Mouse (Mus musculus) ES-E14 (cell line): ENCODE measurements around the gene Cep152. TPM values are rescaled to one million over a fixed set of nuclear protein-coding genes. Genes with fewer than 3 reads are reported as not detected.

Experiments
- DNase-seq: peaks from one replicate; pipeline ENCODE4 v3.0.0-alpha.2; 2013; ENCODE audit warnings: low read depth, low spot score
- H3K27ac ChIP-seq: 2 replicates; pipeline ENCODE4 v1.5.1; 2012; ENCODE audit warnings: low read depth, mild to moderate bottlenecking, low read length, moderate library complexity, mixed read lengths; ENCODE audit not compliant: poor library complexity, insufficient read depth, severe bottlenecking
- H3K36me3 ChIP-seq: 2 replicates; pipeline ENCODE4 v1.6.1; 2012; ENCODE audit warnings: mild to moderate bottlenecking, low read length, moderate library complexity, mixed read lengths; ENCODE audit not compliant: control insufficient read depth, poor library complexity, insufficient read depth, severe bottlenecking
- H3K4me1 ChIP-seq, 2 experiments: fragments of 150-350 bp in 1 of 2; sonication (generic) in 1 of 2; 2 replicates each; pipeline ENCODE4 v1.6.1; 2012; ENCODE audit warnings: low read length in 2 of 2, mild to moderate bottlenecking in 1 of 2, mixed read lengths in 1 of 2; ENCODE audit not compliant: control insufficient read depth in 2 of 2, insufficient read depth in 2 of 2, poor library complexity in 1 of 2
- H3K4me3 ChIP-seq, 2 experiments: fragments of 150-350 bp in 1 of 2; sonication (generic) in 1 of 2; 2 replicates each; pipeline ENCODE4 v1.5.1; 2012; ENCODE audit warnings: low read length in 2 of 2, low read depth in 1 of 2, mild to moderate bottlenecking in 1 of 2, mixed read lengths in 1 of 2; ENCODE audit not compliant: insufficient read depth in 1 of 2, poor library complexity in 1 of 2, severe bottlenecking in 1 of 2
- H3K9ac ChIP-seq: 2 replicates; pipeline ENCODE4 v1.6.1; 2012; ENCODE audit warnings: low read depth, mild to moderate bottlenecking, low read length, mixed read lengths; ENCODE audit not compliant: poor library complexity, insufficient read depth, severe bottlenecking
- H3K9me3 ChIP-seq: fragments of 150-350 bp; sonication (generic); 2 replicates; pipeline ENCODE4 v1.6.1; 2012; ENCODE audit warnings: low read depth, mild to moderate bottlenecking, low read length; ENCODE audit not compliant: control insufficient read depth, insufficient read depth
- CHD2 ChIP-seq: IDR thresholded peaks from 2 replicates; pipeline ENCODE4 v1.6.1; 2014; ENCODE audit warnings: mild to moderate bottlenecking, low read depth, low read length, inconsistent platforms
- HCFC1 ChIP-seq: IDR thresholded peaks from 2 replicates; pipeline ENCODE4 v1.6.1; 2012; ENCODE audit warnings: low read length, inconsistent platforms, borderline replicate concordance; ENCODE audit not compliant: insufficient read depth
- MAFK ChIP-seq: IDR thresholded peaks from 2 replicates; pipeline ENCODE4 v1.6.1; 2014; ENCODE audit warnings: mild to moderate bottlenecking, low read depth, low read length, inconsistent platforms; ENCODE audit not compliant: insufficient read depth
- ZC3H11A ChIP-seq: IDR thresholded peaks from 2 replicates; pipeline ENCODE4 v1.6.1; 2012; ENCODE audit warnings: low read depth, mild to moderate bottlenecking, inconsistent platforms, low read length, borderline replicate concordance
- ZNF384 ChIP-seq: IDR thresholded peaks from 2 replicates; pipeline ENCODE4 v1.6.1; 2012; ENCODE audit warnings: low read depth, low read length, inconsistent platforms
- in situ Hi-C, 2 experiments: fragments of 600-800 bp; cut with MboI; formaldehyde crosslinking; loops; one replicate each; pipeline ENCODE4 v1.15.1; 2025; ENCODE audit warnings: low sequenced_read_pairs in 2 of 2, inconsistent platforms in 1 of 2; ENCODE audit not compliant: unreplicated experiment in 2 of 2
- total RNA-seq: library from RNA; depleted of rRNA; stranded (reverse); fragments of 300-350 nt; gene quantifications from 2 replicates; pipeline ENCODE4 v1.2.3, GENCODE M21; 2012

Gene Cep152
- total RNA-seq, 1 experiment = 12.5 TPM

DNA sequence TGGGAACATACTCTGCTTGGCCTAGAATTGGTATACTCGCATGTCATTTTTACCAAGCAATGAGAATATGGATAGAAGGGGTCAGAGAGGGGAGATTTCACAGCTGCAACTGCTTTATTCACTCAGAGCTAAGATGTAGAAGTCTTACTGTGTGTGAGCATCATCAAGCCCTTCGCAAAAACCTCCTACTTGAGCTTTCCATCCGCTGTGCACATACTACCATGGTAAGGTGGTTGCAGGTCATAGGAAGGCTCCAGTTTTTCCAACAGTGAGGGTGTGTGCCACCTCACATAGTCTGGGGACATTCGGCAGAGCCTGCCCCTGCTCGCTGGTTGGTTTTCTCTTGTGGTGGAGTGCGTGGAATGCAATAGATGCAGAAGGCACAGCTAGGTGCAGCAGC lies 64.9 kb downstream of the Cep152 start:
- no peak overlapping the region for H3K4me3 ChIP-seq
- no peak overlapping the region for H3K9ac ChIP-seq
- in situ Hi-C loops = no loop called here
- peaks cover 13% of the 10 kb centered on the region for H3K36me3 ChIP-seq
- no peak for TF ChIP-seq ZNF384
- no peak for TF ChIP-seq HCFC1
- no peak for TF ChIP-seq CHD2
- peaks cover 0 to 4% of the 10 kb centered on the region in 2 experiments; a peak in 1 of 4 replicates for H3K4me1 ChIP-seq
- DNase-seq = no peak
- no peaks in the 10 kb centered on the region for H3K9me3 ChIP-seq
- no peak overlapping the region for H3K27ac ChIP-seq

DNA sequence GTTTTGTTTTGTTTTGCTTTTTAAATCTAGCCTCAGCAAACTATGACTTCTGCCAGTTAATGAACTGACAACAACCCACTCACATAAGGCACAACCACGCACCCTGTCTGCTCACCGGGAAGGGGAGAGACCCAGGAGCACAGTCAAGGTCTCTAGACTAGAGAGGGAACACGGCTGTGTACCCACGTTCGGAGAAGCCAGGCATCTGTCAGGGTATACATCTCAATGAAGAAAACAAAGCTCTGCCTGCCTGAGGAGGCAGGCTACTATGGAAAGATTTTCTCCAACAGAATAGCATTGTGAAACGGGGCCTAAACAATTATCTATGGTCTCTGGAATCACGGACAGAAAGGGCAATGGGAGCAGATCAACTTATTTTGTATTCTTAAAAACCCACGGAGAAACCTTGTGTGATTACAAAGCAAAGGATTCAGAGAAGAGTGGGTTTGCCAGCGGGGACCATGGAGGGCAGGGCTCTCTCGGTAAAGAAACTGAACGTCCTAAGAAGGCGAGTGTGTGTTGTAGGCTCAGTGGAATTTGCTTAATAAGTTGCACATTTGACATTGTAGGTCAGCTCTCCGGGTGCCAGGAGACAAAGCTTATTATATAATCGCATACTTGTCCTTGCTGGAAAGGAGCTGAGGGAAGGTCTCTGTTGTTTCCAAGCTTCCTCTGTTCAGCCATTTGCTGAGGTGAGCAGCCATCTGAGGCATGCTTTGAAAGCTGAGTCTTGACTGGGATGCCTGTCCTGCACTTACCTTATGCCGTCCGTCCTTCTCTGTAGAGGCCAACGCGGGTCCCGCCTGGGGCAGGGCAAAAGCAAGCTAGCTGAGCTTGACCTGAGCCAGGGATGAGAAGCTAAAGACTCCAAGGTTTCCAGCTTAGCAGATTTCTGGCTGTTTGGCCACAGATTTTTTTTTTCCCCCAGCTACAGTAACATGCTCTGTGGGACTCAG lies 66.0 kb downstream of the Cep152 start:
- TF ChIP-seq ZNF384 (no peak), ZC3H11A (no peak), HCFC1 (no peak), CHD2 (no peak), MAFK (no peak)
- peaks cover 7% of the 10 kb centered on the region for H3K36me3 ChIP-seq
- H3K4me1 ChIP-seq = peaks cover 0 to 4% of the 10 kb centered on the region in 2 experiments; a peak in 1 of 4 replicates
- no peak overlapping the region for H3K4me3 ChIP-seq
- no peak for DNase-seq
- H3K9me3 ChIP-seq = no peaks in the 10 kb centered on the region
- in situ Hi-C loops = no loop called here
- H3K27ac ChIP-seq = no peak overlapping the region
- H3K9ac ChIP-seq = no peak overlapping the region

DNA sequence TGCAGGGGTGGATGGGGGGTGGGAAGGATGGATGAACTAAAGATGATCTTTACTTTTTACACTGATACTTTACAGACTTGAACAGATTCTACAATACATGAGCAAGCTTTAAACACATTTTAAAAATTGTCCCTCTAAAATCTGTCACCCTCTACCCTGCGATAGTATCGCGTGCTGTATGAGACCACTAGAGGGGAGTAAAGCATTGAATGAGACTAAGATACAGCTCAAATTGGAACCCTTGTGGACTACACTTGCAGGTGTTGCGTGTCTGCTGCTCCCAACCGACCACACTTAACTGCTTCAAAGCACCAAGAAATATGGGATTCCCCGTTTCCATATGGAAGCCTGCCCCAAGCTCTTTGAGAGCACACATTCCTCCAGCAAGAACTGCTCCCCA lies 69.1 kb downstream of the Cep152 start:
- in situ Hi-C loops = no loop called here

DNA sequence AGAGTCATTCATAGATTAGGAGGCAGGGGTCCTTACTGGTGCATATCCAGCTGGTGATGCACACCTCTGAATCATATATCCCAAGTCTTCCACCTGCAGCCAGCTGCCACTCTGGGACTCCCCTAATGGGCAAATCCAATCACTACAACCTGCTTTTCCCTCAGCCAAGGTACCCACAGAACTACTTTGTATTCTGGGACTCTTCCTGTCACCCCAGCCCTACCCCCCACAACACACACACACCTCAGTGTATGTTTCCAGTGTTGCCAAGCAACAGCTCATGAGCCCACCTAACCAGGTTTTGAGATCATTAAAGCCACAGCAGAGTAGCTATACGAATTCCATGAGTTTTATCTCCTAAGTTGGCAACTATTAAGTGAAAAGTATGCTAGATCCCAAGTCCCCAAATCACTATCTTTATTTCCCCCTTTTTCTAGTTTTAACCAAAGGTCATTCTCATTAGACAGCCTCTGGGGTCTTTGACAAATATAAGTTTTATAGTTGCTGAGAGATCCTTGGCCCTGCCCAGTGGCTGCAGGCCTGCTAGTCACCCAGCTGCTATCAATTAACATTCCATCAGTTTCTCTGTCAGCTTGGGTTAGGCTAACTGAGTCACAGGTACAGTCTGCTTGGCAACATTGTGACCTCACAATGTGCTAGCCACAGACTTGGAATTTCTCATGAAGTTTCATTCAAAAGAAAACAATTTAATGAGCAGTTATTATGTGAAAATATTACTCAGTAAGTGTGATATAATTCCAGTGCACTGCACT lies 75.9 kb downstream of the Cep152 start:
- H3K27ac ChIP-seq = no peak overlapping the region
- no peaks in the 10 kb centered on the region for H3K9me3 ChIP-seq
- TF ChIP-seq ZNF384 = no peak
- no peak for TF ChIP-seq HCFC1
- TF ChIP-seq MAFK = no peak
- no peak for TF ChIP-seq ZC3H11A
- TF ChIP-seq CHD2 = no peak
- no peak overlapping the region for H3K9ac ChIP-seq
- in situ Hi-C loops = no loop called here
- H3K36me3 ChIP-seq = no peaks in the 10 kb centered on the region
- DNase-seq = no peak
- no peak overlapping the region for H3K4me3 ChIP-seq
- no peaks in the 10 kb centered on the region for H3K4me1 ChIP-seq

More for the DNA sequence above, 69.1 kb downstream of the Cep152 start:
- Histone ChIP-seq H3K9ac (no peak overlapping the region), H3K4me1 (peaks cover 0 to 4% of the 10 kb centered on the region in 2 experiments; a peak in 1 of 4 replicates), H3K27ac (no peak overlapping the region), H3K9me3 (no peaks in the 10 kb centered on the region), H3K4me3 (no peak overlapping the region), H3K36me3 (no peaks in the 10 kb centered on the region)
- peak; percentile 15; the same call in 1 of the 2 replicates for TF ChIP-seq ZC3H11A
- TF ChIP-seq ZNF384 = no peak
- DNase-seq = no peak
